Mouse (Mus musculus) embryo, embryonic 10.5 days (tissue): ENCODE results near the gene Palm2.

ENCODE experiments used
- DNase-seq: peaks from one replicate; pipeline ENCODE4 v3.0.0-alpha.2; 2015; ENCODE audit warnings: low spot score

Palm2 gene

GRCm38 (mm10) chr4:57569069-57569355 lies 135.0 kb downstream of the Palm2 start:
- no peak for DNase-seq

GRCm38 (mm10) chr4:57569711-57570110 lies 135.7 kb downstream of the Palm2 start:
- no peak for DNase-seq

GRCm38 (mm10) chr4:57570229-57570628 lies 136.2 kb downstream of the Palm2 start:
- DNase-seq, result no peak

GRCm38 (mm10) chr4:57574181-57574580 lies 140.1 kb downstream of the Palm2 start:
- DNase-seq, result no peak

GRCm38 (mm10) chr4:57574646-57575045 lies 140.6 kb downstream of the Palm2 start:
- DNase-seq, result no peak

- DNase-seq, result no peak
Observed at GRCm38 (mm10) chr4:57575686-57576085, 141.6 kb downstream of the Palm2 start.

- no peak for DNase-seq
Observed at GRCm38 (mm10) chr4:57576095-57576494, 142.0 kb downstream of the Palm2 start.

GRCm38 (mm10) chr4:57579683-57580082 lies 145.6 kb downstream of the Palm2 start:
- DNase-seq, result no peak

- DNase-seq, result no peak
Observed at GRCm38 (mm10) chr4:57585281-57585800, 151.3 kb downstream of the Palm2 start.

- no peak for DNase-seq
Observed at GRCm38 (mm10) chr4:57586933-57587658, 153.0 kb downstream of the Palm2 start.

GRCm38 (mm10) chr4:57588356-57588755 lies 154.3 kb downstream of the Palm2 start:
- no peak for DNase-seq

- DNase-seq, result no peak
Observed at GRCm38 (mm10) chr4:57592751-57593150, 158.7 kb downstream of the Palm2 start.

- no peak for DNase-seq
Observed at GRCm38 (mm10) chr4:57599946-57600345, 165.9 kb downstream of the Palm2 start.

GRCm38 (mm10) chr4:57600685-57601457 lies 166.8 kb downstream of the Palm2 start:
- DNase-seq, result no peak

GRCm38 (mm10) chr4:57601458-57601835 lies 167.4 kb downstream of the Palm2 start:
- no peak for DNase-seq

- DNase-seq, result no peak
Observed at GRCm38 (mm10) chr4:57601903-57602617, 168.0 kb downstream of the Palm2 start.

GRCm38 (mm10) chr4:57606258-57606657 lies 172.2 kb downstream of the Palm2 start:
- no peak for DNase-seq

GRCm38 (mm10) chr4:57607247-57607942 lies 173.3 kb downstream of the Palm2 start:
- DNase-seq, result peak; percentile 94

GRCm38 (mm10) chr4:57611303-57612077 lies 177.4 kb downstream of the Palm2 start:
- DNase-seq, result peak; percentile 73

- DNase-seq, result no peak
Observed at GRCm38 (mm10) chr4:57612716-57613115, 178.7 kb downstream of the Palm2 start.

GRCm38 (mm10) chr4:57614686-57615085 lies 180.6 kb downstream of the Palm2 start:
- no peak for DNase-seq
